Mouse (Mus musculus): ENCODE data around the gene Ndufaf1. TPM values are rescaled to one million over a fixed set of nuclear protein-coding genes. Genes with fewer than 3 reads are reported as not detected.

Gene Ndufaf1
- polyA plus RNA-seq (2015; fragmentation: Nextera tagmentation; extraction: Ambion mirVana), result 24.3 and 26.6 TPM in 2 replicates

- H3K4me2 ChIP-seq (replicated peaks; ENCODE audit: low read depth), result peak within 1 kb of the TSS; percentile 84
- H3K4me1 ChIP-seq (replicated peaks; ENCODE audit: control insufficient read depth, insufficient read depth, low read length), result peaks cover 4% of the 10 kb centered on the region; the same call in 1 of the 2 replicates
- TF ChIP-seq CTCF (IDR thresholded peaks at IDR 0.05; ENCODE audit: low read depth), result no peak
- WGBS, result 1% methylated on average over 44 of the region's 44 CpGs
- peak within 1 kb of the TSS; percentile 11; the same call in 1 of the 2 replicates for H3K27ac ChIP-seq (ENCODE audit: low read depth, low read length)
- no peaks in the 10 kb centered on the region for H3K27me3 ChIP-seq (replicated peaks; ENCODE audit: control insufficient read depth, insufficient read depth, low read length)
- H3K9ac ChIP-seq (ENCODE audit: low read depth, low read length), result peak within 1 kb of the TSS; percentile 83
- peak; percentile 65; the same call in 1 of the 2 replicates for ATAC-seq
- peaks cover 7% of the 10 kb centered on the region for H3K36me3 ChIP-seq (ENCODE audit: control insufficient read depth, insufficient read depth)
- H3K9me3 ChIP-seq (ENCODE audit: control insufficient read depth), result no peaks in the 10 kb centered on the region
- H3K4me3 ChIP-seq (ENCODE audit: low read depth, low read length), result peak within 1 kb of the TSS; percentile 83
Observed at GRCm38 (mm10) chr2:119662220-119663182, at the start of gene Ndufaf1. Gene Ndufaf1, minus strand, starts transcription at chr2:119662827.

GRCm38 (mm10) chr2:119710011-119710410 is 47.4 kb upstream of the Ndufaf1 start:
- no peak overlapping the region for H3K27ac ChIP-seq (ENCODE audit: low read depth, low read length)
- no peak overlapping the region for H3K9ac ChIP-seq (ENCODE audit: low read depth, low read length)
- ATAC-seq, result no peak
- WGBS, result 89% methylated on average over 3 of the region's 3 CpGs
- peaks cover 25% of the 10 kb centered on the region for H3K36me3 ChIP-seq (ENCODE audit: control insufficient read depth, insufficient read depth)
- no peak overlapping the region for H3K4me3 ChIP-seq (ENCODE audit: low read depth, low read length)
- no peaks in the 10 kb centered on the region for H3K27me3 ChIP-seq (replicated peaks; ENCODE audit: control insufficient read depth, insufficient read depth, low read length)
- no peak overlapping the region for H3K4me2 ChIP-seq (replicated peaks; ENCODE audit: low read depth)
- TF ChIP-seq CTCF (IDR thresholded peaks at IDR 0.05; ENCODE audit: low read depth), result no peak
- H3K9me3 ChIP-seq (ENCODE audit: control insufficient read depth), result no peaks in the 10 kb centered on the region
- H3K4me1 ChIP-seq (replicated peaks; ENCODE audit: control insufficient read depth, insufficient read depth, low read length), result no peaks in the 10 kb centered on the region

GRCm38 (mm10) chr2:119707676-119708075 is 45.0 kb upstream of the Ndufaf1 start:
- no peak for TF ChIP-seq CTCF (IDR thresholded peaks at IDR 0.05; ENCODE audit: low read depth)
- Histone ChIP-seq H3K4me2 (replicated peaks; ENCODE audit: low read depth) (no peak overlapping the region), H3K36me3 (ENCODE audit: control insufficient read depth, insufficient read depth) (peaks cover 24% of the 10 kb centered on the region), H3K27ac (ENCODE audit: low read depth, low read length) (no peak overlapping the region), H3K27me3 (replicated peaks; ENCODE audit: control insufficient read depth, insufficient read depth, low read length) (no peaks in the 10 kb centered on the region), H3K9ac (ENCODE audit: low read depth, low read length) (no peak overlapping the region), H3K4me1 (replicated peaks; ENCODE audit: control insufficient read depth, insufficient read depth, low read length) (no peaks in the 10 kb centered on the region), H3K9me3 (ENCODE audit: control insufficient read depth) (no peaks in the 10 kb centered on the region), H3K4me3 (ENCODE audit: low read depth, low read length) (no peak overlapping the region)
- 76% methylated on average over 3 of the region's 3 CpGs for WGBS
- ATAC-seq, result no peak

- no peaks in the 10 kb centered on the region for H3K27me3 ChIP-seq (replicated peaks; ENCODE audit: control insufficient read depth, insufficient read depth, low read length)
- no peak overlapping the region for H3K9ac ChIP-seq (ENCODE audit: low read depth, low read length)
- H3K4me2 ChIP-seq (replicated peaks; ENCODE audit: low read depth), result no peak overlapping the region
- 88% methylated on average over 2 of the region's 2 CpGs for WGBS
- H3K36me3 ChIP-seq (ENCODE audit: control insufficient read depth, insufficient read depth), result peaks cover 10% of the 10 kb centered on the region
- H3K4me1 ChIP-seq (replicated peaks; ENCODE audit: control insufficient read depth, insufficient read depth, low read length), result no peaks in the 10 kb centered on the region
- no peak for ATAC-seq
- H3K4me3 ChIP-seq (ENCODE audit: low read depth, low read length), result no peak overlapping the region
- H3K27ac ChIP-seq (ENCODE audit: low read depth, low read length), result no peak overlapping the region
- no peak for TF ChIP-seq CTCF (IDR thresholded peaks at IDR 0.05; ENCODE audit: low read depth)
- H3K9me3 ChIP-seq (ENCODE audit: control insufficient read depth), result no peaks in the 10 kb centered on the region
Observed at GRCm38 (mm10) chr2:119703171-119703570, 40.5 kb upstream of the Ndufaf1 start.

- WGBS, result 93% methylated on average over 3 of the region's 3 CpGs
- Histone ChIP-seq H3K9ac (ENCODE audit: low read depth, low read length) (no peak overlapping the region), H3K27ac (ENCODE audit: low read depth, low read length) (no peak overlapping the region), H3K4me3 (ENCODE audit: low read depth, low read length) (no peak overlapping the region), H3K36me3 (ENCODE audit: control insufficient read depth, insufficient read depth) (peaks cover 3% of the 10 kb centered on the region; the same call in 1 of the 2 replicates), H3K9me3 (ENCODE audit: control insufficient read depth) (no peaks in the 10 kb centered on the region), H3K27me3 (replicated peaks; ENCODE audit: control insufficient read depth, insufficient read depth, low read length) (no peaks in the 10 kb centered on the region), H3K4me2 (replicated peaks; ENCODE audit: low read depth) (no peak overlapping the region), H3K4me1 (replicated peaks; ENCODE audit: control insufficient read depth, insufficient read depth, low read length) (no peaks in the 10 kb centered on the region)
- no peak for TF ChIP-seq CTCF (IDR thresholded peaks at IDR 0.05; ENCODE audit: low read depth)
- ATAC-seq, result no peak
Observed at GRCm38 (mm10) chr2:119699962-119700361, 37.3 kb upstream of the Ndufaf1 start.

GRCm38 (mm10) chr2:119698472-119698871 is 35.8 kb upstream of the Ndufaf1 start:
- Histone ChIP-seq H3K27ac (ENCODE audit: low read depth, low read length) (no peak overlapping the region), H3K4me2 (replicated peaks; ENCODE audit: low read depth) (no peak overlapping the region), H3K27me3 (replicated peaks; ENCODE audit: control insufficient read depth, insufficient read depth, low read length) (no peaks in the 10 kb centered on the region), H3K36me3 (ENCODE audit: control insufficient read depth, insufficient read depth) (peaks cover 3% of the 10 kb centered on the region; the same call in 1 of the 2 replicates), H3K9me3 (ENCODE audit: control insufficient read depth) (no peaks in the 10 kb centered on the region), H3K4me1 (replicated peaks; ENCODE audit: control insufficient read depth, insufficient read depth, low read length) (no peaks in the 10 kb centered on the region), H3K9ac (ENCODE audit: low read depth, low read length) (no peak overlapping the region), H3K4me3 (ENCODE audit: low read depth, low read length) (no peak overlapping the region)
- ATAC-seq, result no peak
- no peak for TF ChIP-seq CTCF (IDR thresholded peaks at IDR 0.05; ENCODE audit: low read depth)
- 88% methylated on average over 2 of the region's 2 CpGs for WGBS

All from intestine, postnatal 0 days (tissue).